Mouse (Mus musculus): ENCODE data around the gene Fndc3b.

The Fndc3b gene

DNA sequence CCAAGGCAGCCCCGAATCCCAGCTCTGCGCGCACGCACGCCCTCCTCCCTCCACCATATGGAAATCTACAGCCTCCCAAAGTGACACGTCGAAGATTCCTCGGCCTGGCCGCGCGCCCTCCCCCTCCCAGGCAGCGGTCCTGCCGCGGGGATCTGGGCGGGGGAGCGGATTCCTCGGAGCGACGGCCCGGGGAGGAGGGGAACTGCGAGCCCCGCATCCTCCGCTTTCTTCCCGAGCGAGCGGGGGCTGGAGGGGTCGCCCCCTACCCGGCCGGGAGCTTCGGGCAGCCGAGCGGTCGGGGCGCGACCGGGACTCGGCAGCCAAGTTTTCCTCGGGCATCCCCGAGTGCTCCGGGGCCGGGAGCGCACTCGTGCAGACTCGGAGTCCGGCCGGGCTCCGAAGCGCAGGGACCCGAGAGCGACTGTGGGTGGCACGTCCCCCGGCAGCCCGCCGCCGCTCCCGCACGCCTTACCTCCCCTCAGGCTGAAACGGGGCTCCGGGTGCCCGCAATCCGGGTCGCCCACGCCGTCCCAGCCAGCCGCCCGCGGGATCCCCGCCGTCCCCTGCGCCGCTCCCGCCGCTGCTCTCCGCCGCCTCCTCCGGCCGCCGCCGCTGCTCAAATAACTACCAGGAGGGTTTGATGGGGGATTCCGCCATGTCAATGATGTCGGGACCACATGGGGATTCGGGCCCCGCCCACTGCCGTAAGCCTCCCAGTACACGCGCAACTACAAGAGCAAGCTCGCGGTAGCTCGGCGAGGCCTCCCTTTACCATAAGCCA, at the start of gene Fndc3b:
Gene Fndc3b (minus strand): TSS at position 660 of the 781 bp plus-strand sequence.
- peak; percentile 96 to 97 for DNase-seq (ENCODE audit: low spot score in 2 of 2)

DNA sequence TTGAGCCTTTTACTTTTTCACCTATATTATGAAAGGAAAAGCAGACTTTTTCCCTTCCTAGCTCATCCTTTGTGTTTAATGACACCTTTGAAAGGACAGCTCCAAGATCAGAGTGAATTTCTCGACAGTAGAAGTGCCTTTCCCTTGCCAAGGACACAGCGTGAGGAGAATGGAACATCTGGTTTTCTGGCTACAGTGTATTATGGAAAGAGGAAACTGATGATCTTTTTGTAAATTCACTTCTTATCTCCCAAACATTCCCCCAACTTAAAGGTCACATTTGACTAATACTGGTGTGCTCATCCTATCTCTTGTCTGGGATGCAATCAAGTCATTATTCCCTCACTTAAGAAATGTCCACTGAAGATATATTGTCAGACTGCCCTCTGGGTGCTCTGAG, 49.2 kb upstream of the Fndc3b start:
- no peak for DNase-seq (ENCODE audit: low spot score in 2 of 2)

DNA sequence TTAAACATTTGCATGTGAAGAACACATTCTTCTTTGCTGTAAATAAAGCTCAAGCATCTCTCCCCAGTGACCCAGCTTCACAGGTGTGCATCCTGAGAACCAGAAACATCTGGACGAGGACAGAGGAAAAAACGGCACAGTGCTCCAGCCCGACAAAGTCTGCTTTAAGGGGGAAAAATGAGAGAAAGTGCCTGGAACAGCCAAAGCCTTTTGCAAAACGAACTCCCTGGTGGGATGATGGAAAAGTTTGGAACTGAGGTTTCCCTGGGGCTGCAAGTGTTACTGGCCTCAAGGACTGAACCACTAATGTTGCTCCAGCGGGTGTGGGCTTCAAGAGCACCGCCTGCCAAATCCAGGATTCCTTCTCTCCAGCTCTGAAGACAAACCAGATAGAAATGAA, 47.9 kb upstream of the Fndc3b start:
- DNase-seq (ENCODE audit: low spot score in 2 of 2) = no peak

DNA sequence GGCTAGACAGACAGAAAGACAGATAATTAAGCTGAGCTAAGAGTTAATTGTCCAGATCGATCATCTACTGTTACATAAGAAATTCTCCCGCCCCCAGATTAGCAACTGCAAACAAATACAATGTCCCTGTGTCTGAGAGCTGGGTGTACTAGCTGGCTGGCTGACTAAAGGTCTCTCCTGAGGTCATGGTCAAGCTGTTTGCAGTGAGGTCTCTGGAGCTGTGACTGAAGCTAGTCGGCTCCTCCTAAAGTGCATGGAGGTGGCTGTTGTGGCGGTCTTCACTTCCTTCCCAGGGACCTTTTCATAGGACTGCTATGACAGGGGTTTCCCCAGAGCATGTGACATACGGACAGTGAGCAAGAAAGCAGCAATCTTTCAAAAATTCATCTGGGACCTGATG, 40.5 kb upstream of the Fndc3b start:
- no peak for DNase-seq (ENCODE audit: low spot score in 2 of 2)

DNA sequence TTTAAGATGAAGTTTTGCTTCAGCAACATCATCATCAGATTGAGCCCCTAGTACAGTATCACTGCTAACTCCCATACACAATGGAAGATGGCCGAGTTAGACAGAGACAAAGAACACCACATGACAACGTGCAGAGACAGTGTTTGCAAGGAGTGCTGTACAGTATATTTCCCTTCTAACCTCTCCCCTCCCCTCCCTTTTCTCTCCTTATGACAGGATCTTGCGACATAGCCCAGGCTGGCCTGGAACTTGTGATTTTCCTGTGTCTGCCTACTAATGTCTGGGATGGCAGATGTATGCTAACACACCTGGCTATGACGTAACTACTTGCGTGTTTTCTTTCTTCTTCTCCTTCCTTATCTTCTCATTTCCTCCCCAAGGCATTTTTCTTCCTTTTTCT, 40.0 kb upstream of the Fndc3b start:
- no peak for DNase-seq (ENCODE audit: low spot score in 2 of 2)

DNA sequence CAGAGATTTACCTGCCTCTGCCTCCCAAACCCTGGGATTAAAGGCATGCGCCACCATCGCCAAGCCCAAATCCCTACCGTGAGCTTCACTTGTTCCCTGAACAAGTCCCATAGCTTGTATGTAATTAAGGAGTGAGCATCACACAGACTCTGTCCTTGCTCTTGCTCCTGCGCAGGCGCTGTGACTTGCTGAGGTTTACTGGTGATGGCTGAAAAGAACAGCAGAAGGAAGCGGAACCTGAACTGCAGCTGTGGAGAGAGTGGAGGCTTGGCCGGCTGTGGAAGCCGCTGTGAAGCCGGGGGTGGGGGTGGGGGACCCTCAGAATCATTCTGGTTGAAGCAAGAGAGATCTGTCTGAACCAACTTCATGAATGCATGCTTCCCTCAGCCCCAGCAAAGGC, 34.5 kb upstream of the Fndc3b start:
- no peak for DNase-seq (ENCODE audit: low spot score in 2 of 2)

DNA sequence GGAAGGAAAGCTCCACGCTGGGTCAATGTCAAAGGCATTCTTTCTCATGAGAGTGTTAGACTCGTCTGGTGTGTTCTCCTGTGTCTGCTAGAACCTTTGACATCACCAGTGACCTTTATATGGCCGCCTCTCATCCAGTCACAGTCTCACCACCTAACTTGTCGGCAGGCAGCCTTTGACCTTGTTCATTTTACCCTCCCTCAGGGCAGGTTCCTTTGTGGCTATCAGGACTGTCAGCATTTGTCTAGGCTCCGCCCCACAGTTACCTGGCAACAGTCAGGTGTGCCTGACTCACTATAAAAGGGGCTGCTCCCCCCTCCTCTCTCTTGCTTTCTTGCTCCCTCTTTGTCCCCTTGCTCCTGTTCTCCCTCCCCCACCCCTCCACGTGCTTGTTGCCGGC, 33.6 kb upstream of the Fndc3b start:
- no peak for DNase-seq (ENCODE audit: low spot score in 2 of 2)

DNA sequence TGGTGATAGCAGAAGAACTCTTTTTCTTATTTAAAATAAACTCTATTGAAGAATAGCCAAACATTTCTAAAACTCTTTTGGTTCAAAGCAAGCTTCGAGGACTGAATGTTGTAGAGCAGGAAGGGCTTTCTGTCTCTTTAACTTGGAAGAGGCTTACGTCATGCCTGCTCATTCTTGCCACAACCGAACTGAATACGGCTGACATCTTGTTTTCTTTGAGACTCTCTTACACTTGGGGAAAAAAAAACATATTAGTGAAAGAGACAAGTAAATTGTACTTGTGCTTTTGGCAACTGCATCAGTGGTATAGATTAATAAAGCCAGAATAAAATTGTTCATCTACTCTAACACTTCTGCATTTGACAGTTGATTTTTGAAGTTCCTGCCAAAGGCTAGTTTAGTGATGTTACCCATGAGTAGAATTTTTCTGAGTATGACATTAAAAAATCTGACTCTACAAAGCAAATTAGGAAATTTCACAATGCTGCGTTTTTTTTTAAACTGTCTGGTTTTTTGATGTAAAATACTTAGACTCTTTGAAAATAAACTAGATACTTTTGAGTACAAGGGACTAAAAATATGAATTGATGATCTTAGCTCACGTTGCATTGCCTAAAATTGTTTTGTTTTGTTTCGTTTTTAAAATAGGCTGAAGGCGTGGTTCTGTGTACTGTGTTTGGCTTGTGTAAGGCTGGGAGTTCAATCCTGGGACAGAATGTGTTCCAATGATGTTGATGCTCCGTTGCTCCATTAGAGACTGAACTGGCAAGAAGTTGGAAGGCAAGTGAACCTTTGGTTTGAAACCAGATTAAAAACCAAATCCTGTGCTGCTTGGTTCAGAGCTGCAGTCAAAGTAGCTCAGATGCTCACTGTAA, 32.4 kb upstream of the Fndc3b start:
- no peak for DNase-seq (ENCODE audit: low spot score in 2 of 2)

DNA sequence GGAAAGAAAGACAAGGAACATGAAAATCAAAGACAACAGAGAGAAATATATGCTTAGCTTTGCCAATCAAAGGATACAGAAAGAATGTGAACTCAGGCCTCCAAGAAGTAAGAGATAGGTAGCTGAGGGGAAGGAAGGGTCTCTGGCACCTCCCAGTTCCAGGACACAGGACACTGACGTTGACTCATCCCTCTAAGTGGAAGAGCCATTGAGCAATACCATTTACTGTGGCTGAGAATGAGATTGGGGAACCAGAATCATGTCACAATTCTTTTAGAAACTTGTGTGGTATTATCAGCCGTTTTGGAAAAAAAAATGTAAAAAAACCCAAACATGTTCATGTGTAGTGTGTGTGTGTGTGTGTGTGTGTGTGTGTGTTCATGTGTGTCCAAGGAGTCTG, 31.0 kb upstream of the Fndc3b start:
- no peak for DNase-seq (ENCODE audit: low spot score in 2 of 2)

DNA sequence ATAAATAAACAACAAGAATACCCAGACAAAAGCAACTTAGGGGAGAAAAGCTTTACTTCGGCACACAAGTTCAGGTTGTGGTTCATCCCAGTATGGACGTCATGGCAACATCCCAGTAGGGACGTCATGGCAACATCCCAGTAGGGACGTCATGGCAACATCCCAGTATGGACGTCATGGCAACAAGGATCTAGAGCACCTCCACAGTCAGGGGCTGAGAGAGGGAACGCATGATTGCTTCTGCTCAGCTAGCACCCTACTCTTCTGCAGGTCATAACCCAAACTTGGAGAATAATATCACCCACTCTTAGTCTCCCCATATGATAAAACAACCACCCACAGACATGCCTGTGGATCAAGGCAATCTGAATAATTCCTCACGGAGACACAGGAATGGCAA, 29.0 kb upstream of the Fndc3b start:
- peak; percentile 56 to 72 for DNase-seq (ENCODE audit: low spot score in 2 of 2)

DNA sequence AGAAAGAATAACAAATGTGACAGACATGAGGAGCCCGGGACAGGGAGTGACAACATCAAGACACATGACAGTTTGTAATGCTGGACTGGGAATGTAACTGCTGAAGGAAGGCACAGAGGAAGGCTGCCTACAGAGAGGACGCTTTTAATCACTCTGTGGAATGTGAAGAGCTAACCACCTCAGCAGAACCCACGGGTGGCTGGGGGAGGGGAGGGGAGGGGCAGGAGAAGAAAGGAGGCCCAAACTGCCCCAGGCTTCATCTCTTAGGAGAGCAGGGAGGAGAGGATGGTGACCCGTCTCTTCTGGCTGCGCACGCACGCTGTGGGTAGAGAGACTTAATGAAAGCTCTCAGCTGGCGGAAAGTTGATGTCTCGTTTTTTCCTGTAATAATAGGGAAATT, 25.1 kb upstream of the Fndc3b start:
- DNase-seq (ENCODE audit: low spot score in 2 of 2) = no peak

DNA sequence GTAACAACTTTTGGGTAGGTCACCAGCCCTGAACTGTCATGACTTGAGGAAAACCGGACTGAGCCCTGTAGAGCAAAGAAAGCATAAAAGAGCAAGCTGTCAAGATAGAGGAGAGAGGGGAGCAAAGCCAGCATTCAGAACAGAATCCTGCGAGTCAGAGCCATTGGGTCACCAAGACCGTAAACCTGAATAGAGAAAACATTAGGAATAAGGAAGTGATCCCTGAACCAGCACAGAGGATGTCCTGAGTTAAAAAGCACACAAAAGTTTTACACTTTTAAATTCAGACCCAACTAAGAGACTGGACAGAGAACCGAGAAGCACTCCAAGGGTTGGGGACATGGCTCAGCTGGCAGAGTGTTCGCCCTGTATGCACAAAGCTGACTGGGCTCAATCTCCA, 24.0 kb upstream of the Fndc3b start:
- no peak for DNase-seq (ENCODE audit: low spot score in 2 of 2)

DNA sequence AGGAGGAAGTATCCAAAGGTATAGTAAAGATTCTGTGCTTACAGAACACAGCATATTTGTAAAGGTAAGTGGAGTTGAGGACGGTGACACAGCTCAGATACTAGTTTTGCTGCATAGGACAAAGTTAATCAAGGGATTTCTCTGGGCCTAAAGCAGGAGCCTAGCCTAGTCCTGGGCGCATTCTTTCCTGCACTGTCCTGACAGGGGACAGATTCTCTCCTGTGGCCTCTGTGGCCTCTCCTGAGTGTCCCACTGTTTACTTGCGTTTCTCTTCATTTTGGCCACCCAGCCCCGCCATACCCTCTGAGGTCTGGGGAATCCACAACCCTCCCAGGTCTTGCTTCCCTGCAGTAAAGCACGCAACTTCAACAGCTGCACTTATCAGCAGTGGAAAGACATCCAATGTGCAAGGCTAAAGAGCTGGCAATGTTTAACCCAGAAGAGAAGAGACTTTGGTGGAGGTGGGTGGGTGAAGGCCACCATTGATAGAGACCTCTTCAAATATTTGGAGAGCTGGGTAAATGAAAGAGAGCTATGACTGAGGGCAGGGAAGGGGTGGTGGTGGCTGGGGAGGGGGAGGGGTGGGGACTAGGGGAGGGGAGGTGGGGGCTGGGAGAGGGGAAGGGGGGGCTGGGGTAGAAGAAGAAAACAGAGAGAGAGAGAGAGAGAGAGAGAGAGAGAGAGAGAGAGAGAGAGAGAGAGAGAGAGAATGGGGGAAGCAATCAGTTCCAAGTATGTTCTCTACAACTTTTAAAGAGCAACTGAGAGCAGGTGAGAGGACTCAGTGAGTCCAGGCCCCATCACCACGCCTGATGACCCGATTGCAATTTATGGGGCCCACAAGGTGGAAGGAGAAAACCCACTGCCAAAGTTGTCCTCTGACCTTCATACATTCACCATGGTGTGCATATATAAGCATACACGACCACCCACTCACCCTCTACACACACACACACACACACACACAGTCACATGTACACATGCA, 18.0 kb upstream of the Fndc3b start:
- no peak for DNase-seq (ENCODE audit: low spot score in 2 of 2)

DNA sequence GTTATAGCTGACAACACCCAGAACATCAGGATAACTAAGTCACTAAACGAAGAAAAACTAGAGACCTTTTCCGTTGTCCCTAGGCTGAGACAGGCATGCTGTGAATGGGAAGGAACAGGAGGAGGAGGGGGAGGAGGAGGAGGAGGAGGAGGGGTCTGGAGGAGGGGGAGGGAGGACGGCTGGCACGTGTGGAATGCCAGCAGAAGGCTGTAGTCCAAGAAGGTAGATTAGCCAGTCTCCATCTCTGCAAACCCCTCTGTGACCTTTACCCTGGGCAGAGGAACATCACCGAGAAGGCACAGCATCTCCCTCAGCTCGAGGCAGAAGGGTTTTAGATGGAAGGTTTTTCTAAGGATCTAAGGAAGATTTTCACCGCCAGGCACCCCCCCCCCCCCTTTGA, 17.1 kb upstream of the Fndc3b start:
- no peak for DNase-seq (ENCODE audit: low spot score in 2 of 2)

DNA sequence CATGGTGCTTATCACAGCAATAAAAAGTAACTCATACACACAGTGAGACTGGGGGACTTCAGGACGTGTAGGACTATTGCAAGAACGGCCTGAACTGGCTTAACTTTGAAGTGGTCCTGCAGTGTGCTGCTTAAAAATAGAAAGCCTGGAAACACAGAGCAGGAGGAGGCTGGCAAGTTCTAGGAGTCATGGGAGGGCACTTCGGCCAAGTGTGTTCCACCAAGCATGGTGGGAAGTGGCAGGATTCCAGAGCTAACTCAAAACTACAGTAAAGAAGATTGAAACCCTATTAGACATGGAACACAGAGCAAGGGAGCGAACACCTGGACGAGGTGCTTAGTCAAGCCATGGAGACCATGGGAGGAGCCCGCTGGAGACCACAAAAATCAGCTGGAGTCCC, 14.6 kb upstream of the Fndc3b start:
- DNase-seq (ENCODE audit: low spot score in 2 of 2) = no peak

DNA sequence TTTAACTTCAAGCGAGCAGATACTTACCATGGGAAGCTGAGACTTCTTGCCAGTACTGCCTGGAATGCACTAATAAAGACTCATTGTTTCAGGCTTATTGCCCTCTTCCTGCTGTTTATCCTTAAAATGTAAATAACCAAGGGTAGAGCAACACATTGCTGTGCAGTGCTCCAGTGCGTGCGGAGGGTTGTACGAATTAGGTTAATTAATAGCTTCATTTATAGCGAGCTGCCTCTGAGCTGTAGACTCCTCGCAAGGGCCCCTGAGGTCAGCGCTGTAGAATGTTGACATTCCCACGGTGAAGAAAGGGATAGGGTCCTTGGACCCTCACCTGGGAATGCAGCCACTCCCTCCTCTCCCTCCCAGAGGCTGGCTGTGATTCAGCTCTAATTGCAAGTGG, 13.1 kb upstream of the Fndc3b start:
- no peak for DNase-seq (ENCODE audit: low spot score in 2 of 2)

DNA sequence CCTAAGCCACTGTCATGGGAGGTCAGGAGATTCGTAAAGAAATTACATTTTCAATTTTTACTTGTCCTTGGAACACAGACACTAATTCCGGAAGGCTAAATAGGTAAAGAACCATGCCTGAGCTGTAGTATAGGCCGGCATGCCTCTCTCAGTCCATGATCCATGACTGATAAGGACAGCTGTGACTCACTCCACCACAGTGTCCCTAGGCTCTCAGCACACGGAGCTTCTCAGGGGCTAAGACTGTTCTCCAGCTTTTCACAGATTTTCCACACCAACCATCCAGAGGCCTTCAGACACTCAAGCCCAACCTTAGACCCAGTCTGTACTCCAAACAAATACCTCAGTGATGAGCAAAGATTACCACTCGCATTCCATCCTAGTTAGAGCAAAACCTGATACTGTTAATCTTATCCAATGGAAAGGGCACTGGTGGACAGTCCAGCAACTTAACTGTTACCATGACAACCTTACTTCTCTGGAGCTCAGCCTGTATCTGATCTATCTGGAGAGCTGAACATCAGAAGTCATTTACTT, 7.8 kb upstream of the Fndc3b start:
- no peak for DNase-seq (ENCODE audit: low spot score in 2 of 2)

DNA sequence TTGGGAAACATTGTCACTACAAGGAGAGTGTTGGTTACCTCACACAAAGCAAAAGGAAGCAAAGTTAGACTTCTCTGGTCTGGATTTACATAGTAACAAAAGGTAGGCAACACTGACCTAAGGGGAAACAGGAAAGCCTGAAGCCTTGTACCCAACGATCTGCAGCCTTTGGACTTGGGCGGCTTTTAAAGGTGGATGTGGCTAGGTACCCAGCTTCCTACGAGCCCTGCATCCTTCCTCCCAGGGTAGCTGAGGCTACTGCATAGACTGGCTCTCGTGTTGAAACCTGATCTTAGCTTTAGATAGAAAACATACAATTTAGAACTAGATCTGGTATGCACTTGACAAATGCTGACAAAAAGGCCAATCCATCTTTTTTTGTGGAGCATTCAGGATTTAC, 2.9 kb upstream of the Fndc3b start:
- DNase-seq (ENCODE audit: low spot score in 2 of 2) = no peak

DNA sequence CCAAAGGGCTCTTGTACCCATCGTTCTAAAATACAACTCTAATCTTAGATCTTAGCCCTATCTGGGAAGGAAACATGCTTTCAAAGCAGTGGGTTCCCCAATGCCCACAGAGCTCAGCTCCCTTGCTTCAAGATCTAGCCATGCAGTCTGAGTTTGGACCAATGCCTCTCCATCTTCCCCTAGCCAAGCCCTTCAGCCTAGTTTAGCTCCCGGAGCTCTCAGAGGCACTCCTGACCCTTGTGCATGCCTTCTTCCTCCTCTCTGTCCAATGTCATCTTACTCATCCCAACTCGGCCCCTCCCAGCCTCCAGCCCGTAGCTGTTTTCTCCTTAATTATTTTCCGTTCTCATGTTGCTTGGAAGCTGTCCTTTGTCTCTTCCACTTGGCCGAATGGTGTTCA, 1.3 kb upstream of the Fndc3b start:
- no peak for DNase-seq (ENCODE audit: low spot score in 2 of 2)

DNA sequence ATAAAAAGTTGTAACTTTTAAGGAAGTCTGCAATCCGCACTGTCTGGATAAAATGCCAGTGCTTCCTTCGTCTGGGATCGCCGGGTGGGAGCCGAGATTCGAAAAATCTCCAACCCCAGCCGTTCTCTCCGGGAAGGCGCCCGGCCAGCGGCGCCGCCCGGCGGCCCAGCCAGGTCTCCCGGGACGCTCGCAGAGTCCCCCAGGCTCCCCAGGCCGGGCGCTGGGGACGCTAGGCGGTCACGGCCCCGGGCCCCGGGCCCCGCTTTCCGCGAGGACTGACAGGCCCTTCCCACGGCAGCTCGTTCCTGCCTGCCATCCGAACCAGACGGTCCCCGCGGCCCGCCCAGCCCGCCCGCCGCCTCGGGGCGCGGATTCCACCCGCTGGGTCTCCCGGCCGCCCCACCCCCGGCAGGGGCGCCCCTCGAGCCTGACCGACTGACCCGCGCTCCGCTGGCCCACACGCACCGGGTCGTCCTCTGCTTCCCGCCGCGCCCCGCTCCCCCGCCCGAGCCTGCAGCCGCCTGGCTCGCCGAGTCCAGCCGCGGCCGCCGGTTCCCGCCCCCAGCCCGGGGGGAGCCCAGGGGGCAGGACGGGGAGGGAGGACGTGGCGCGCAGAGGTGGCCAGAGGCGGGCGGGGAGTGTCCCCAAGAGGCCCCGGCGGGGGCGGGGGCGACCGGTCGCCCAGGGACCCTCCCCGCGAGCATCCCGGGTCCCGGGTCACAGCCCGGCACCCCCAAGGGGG, 1.0 kb downstream of the Fndc3b start:
- DNase-seq (ENCODE audit: low spot score in 2 of 2) = peak; percentile 62 to 69
